Mouse (Mus musculus): ENCODE data around the gene Pde12. TPM values are rescaled to one million over a fixed set of nuclear protein-coding genes. Genes with fewer than 3 reads are reported as not detected.
A peak's percentile ranks its signal among the peaks of the same experiment; 100 is the strongest.
"Not testable (repeated sequence)": the region's sequence is repeated elsewhere in the genome, so short reads cannot be mapped to it uniquely, and the experiment has no call there.

The Pde12 gene
- polyA plus RNA-seq (2011; ENCODE audit: insufficient read depth, insufficient read length, low replicate concordance, missing spikeins): 2.6 and 3.3 TPM in 2 replicates

DNA sequence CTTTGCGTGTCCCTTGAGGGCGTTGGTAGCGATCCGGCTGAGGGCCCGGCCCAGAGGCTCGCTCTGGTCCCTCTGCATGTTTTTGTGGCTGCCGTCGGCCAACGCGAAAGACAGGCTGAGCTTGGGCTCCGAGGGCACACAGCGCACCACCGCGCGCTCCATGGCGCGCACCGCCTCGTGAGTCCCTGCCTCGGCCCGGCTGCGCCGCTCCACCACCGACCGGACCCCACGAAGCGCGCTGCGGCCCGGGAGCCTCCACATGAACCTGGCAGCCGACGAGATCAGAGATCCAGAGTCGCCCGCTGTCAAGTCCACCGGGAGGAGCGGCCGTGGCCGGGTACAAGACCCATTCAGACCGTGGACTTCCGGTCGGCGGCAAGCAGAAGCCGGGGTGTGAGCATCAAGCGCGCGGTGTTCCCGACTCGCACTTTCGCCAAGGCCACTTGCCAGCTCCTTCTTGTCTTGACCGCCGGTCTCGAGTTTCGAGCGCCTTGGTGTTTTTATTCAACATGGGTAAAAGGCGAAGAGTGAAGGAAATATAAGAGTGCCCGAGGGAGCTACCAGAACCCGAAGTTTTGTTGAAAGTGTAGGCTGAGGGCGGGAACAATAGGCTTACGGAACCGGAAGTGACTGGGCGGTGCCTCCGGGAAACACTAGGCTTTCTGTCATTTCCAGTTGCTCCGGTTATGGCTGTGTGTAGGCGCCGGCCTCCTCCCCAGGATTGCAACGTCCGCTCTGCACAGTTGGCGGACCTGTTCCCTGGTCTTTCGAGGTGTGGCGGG is at the start of gene Pde12:
Gene Pde12, minus strand, starts transcription at position 592 of the 782 bp plus-strand sequence.
- WGBS: under 1% methylated on average over 70 of the region's 70 CpGs
- Histone ChIP-seq H3K27ac (ENCODE audit: control insufficient read depth, insufficient read depth, low read depth, low read length, poor library complexity) (peak within 1 kb of the TSS; percentile 93), H3K4me3 (replicated peaks; ENCODE audit: control insufficient read depth, low read depth, low read length) (peak within 1 kb of the TSS; percentile 99), H3K4me1 (ENCODE audit: control insufficient read depth, insufficient read depth, low read length) (no peaks in the 10 kb centered on the region; the same call in 1 of the 2 replicates)
- no peak for TF ChIP-seq CTCF (IDR thresholded peaks at IDR 0.05; ENCODE audit: control insufficient read depth, insufficient read depth, low read length)
- TF ChIP-seq POLR2A (IDR thresholded peaks at IDR 0.05; ENCODE audit: borderline replicate concordance, control insufficient read depth, low read depth, low read length): peak; percentile 73; the same call in 1 of the 2 replicates

DNA sequence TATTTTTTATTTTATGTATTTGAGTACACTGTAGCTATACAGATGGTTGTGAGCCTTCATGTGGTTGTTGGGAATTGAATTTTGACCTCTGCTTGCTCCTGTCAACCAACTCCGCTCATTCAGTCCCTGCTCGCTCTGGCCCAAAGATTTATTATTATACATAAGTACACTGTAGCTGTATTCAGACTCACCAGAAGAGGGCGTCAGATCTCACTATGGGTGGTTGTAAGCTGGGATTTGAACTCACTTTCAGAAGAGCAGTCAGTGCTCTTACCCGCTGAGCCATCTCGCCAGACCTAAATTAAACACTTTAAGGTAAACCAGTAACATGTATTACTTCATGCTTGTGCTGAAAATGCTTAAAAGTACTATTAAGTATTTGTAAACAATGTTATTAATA is 35.6 kb upstream of the Pde12 start:
- H3K4me1 ChIP-seq (ENCODE audit: control insufficient read depth, insufficient read depth, low read length); H3K27ac ChIP-seq (ENCODE audit: control insufficient read depth, insufficient read depth, low read depth, low read length, poor library complexity); H3K4me3 ChIP-seq (replicated peaks; ENCODE audit: control insufficient read depth, low read depth, low read length): not testable (repeated sequence)
- 80% methylated on average over 5 of the region's 5 CpGs for WGBS

DNA sequence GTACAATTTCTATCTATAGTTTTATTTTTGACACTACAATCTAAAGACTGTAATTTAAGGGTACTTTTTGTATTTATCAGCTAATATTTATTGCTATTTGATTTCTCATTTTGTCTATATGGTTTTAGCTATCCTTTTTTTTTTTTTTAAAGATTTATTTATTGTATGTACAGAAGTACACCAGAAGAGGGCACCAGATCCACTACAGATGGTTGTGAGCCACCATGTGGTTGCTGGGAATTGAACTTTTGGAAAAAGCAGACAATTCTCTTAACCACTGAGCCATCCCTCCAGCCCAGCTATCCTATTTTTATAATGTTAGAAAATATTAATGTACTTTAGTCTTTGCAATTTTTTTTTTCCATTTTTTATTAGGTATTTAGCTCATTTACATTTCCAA is 28.2 kb upstream of the Pde12 start:
- TF ChIP-seq CTCF (IDR thresholded peaks at IDR 0.05; ENCODE audit: control insufficient read depth, insufficient read depth, low read length): no peak
- no peak for TF ChIP-seq POLR2A (IDR thresholded peaks at IDR 0.05; ENCODE audit: borderline replicate concordance, control insufficient read depth, low read depth, low read length)
- H3K4me3 ChIP-seq (replicated peaks; ENCODE audit: control insufficient read depth, low read depth, low read length): no peak overlapping the region
- no peak overlapping the region for H3K27ac ChIP-seq (ENCODE audit: control insufficient read depth, insufficient read depth, low read depth, low read length, poor library complexity)
- H3K4me1 ChIP-seq (ENCODE audit: control insufficient read depth, insufficient read depth, low read length): no peaks in the 10 kb centered on the region

DNA sequence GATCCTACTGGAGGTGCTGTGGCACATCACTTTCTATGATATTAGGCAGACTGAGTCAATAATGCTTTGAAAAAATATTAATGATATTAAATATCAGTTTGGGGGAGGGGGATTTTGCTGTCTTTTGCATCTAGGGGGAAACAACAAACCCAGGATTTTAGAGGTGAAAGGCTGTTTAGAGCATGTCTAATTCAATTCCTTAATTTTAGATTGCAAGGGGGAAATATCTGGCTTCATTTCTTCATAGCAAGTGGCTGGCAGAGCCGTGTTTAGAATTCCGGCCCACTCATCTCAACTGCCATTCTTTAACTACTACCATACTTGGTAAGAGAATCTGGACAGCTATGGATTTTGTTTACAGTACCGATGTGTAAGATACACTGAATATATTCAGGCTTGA is 23.3 kb upstream of the Pde12 start, which contains the start of gene Dnah12:
Gene Dnah12, plus strand, starts transcription at position 301 of the 400 bp plus-strand sequence.
- Histone ChIP-seq H3K27ac (ENCODE audit: control insufficient read depth, insufficient read depth, low read depth, low read length, poor library complexity) (no peak within 1 kb of the TSS), H3K4me3 (replicated peaks; ENCODE audit: control insufficient read depth, low read depth, low read length) (no peak within 1 kb of the TSS), H3K4me1 (ENCODE audit: control insufficient read depth, insufficient read depth, low read length) (no peaks in the 10 kb centered on the region)
- TF ChIP-seq POLR2A (IDR thresholded peaks at IDR 0.05; ENCODE audit: borderline replicate concordance, control insufficient read depth, low read depth, low read length) (no peak), CTCF (IDR thresholded peaks at IDR 0.05; ENCODE audit: control insufficient read depth, insufficient read depth, low read length) (no peak)
- 88% methylated on average over 3 of the region's 3 CpGs for WGBS

DNA sequence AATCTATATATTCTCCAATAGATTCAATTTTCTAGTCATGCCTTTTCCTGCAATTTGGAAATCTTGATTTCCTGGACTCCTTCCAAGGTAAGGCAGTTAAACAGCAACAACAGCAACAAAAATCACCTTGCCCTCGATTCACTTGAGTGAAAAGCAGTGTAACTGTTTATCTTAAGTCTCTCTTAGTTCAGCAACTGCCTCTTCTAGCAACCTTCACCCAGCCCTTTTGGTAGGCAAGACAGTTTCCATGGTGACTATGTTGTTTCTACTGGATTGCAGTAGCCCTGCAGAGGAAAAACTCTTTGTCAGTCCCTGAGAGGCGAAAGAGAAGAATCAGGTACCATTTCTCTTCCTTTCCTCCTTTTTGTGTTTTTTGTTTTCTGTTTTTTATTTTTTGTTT is 21.7 kb upstream of the Pde12 start:
- Histone ChIP-seq H3K4me1 (ENCODE audit: control insufficient read depth, insufficient read depth, low read length) (no peaks in the 10 kb centered on the region), H3K27ac (ENCODE audit: control insufficient read depth, insufficient read depth, low read depth, low read length, poor library complexity) (no peak overlapping the region), H3K4me3 (replicated peaks; ENCODE audit: control insufficient read depth, low read depth, low read length) (no peak overlapping the region)
- WGBS: 71% methylated on average over 2 of the region's 2 CpGs
- TF ChIP-seq CTCF (IDR thresholded peaks at IDR 0.05; ENCODE audit: control insufficient read depth, insufficient read depth, low read length): no peak
- TF ChIP-seq POLR2A (IDR thresholded peaks at IDR 0.05; ENCODE audit: borderline replicate concordance, control insufficient read depth, low read depth, low read length): no peak

DNA sequence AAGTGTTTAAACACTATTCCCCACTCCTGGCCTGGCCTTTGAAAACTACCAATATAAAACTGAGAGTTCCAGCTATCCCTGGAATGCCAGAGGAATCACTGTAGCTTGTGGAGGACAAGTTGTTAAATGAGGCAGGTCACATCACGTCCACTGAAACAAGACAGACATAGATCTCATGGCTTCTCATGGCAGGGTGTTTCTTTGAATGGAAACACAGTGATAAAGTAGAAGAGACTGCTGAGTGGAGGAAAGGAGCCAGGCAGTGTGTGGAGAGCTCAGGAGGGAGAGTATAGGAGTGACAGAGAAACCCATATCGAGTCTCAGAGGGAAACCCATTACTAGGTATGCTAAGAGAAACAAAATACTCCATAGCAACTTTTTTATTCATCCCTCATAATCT is 21.0 kb upstream of the Pde12 start:
- 67% methylated on average over 2 of the region's 2 CpGs for WGBS
- no peak overlapping the region for H3K4me3 ChIP-seq (replicated peaks; ENCODE audit: control insufficient read depth, low read depth, low read length)
- no peaks in the 10 kb centered on the region for H3K4me1 ChIP-seq (ENCODE audit: control insufficient read depth, insufficient read depth, low read length)

DNA sequence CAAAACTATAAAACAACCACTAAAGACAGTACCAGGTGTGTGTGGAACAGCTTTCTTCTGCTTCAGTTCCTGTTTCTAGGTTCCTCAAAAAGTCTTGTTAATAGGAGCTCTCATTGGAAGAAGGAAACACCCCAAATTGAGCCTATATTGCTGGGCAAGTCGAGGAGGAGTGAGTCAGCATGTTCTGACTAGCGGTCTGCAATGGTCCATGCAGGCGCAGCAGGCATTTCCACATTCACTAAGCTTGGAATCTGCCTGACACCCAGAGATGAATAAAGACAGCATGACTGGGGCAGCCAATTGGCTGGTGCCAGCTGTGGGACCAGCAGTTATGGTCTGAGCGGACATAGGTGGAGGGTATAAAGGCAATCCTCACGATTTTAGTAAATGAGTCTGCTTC is 6.1 kb upstream of the Pde12 start:
- TF ChIP-seq POLR2A (IDR thresholded peaks at IDR 0.05; ENCODE audit: borderline replicate concordance, control insufficient read depth, low read depth, low read length) (no peak), CTCF (IDR thresholded peaks at IDR 0.05; ENCODE audit: control insufficient read depth, insufficient read depth, low read length) (peak; percentile 7; the same call in 1 of the 2 replicates)
- 25% methylated on average over 5 of the region's 5 CpGs for WGBS
- Histone ChIP-seq H3K27ac (ENCODE audit: control insufficient read depth, insufficient read depth, low read depth, low read length, poor library complexity) (no peak overlapping the region), H3K4me1 (ENCODE audit: control insufficient read depth, insufficient read depth, low read length) (peaks cover 2% of the 10 kb centered on the region), H3K4me3 (replicated peaks; ENCODE audit: control insufficient read depth, low read depth, low read length) (no peak overlapping the region)

More for the DNA sequence above, 21.0 kb upstream of the Pde12 start:
- TF ChIP-seq CTCF (IDR thresholded peaks at IDR 0.05; ENCODE audit: control insufficient read depth, insufficient read depth, low read length): no peak
- no peak for TF ChIP-seq POLR2A (IDR thresholded peaks at IDR 0.05; ENCODE audit: borderline replicate concordance, control insufficient read depth, low read depth, low read length)
- no peak overlapping the region for H3K27ac ChIP-seq (ENCODE audit: control insufficient read depth, insufficient read depth, low read depth, low read length, poor library complexity)

DNA sequence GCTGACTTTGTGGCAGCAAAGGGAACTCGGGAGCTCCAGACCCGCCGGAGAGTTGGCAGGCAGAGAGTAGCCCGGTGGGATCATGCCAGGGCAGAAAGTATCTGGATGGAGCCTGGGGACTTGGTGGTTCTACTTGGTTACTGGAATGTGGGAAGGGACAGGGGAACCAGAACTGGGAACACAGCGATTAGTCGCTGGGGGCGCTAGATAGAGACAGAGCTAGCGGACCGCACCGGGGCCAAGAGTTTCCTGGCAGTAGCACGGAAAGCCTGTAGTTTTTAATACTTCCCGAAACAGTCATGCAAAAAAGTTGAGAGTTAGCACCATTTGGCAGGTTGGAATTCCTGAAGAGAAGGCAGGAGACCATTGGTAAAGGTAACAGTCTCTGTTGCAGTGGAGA is 5.7 kb upstream of the Pde12 start:
- 16% methylated on average over 12 of the region's 12 CpGs for WGBS
- no peak overlapping the region for H3K27ac ChIP-seq (ENCODE audit: control insufficient read depth, insufficient read depth, low read depth, low read length, poor library complexity)
- H3K4me3 ChIP-seq (replicated peaks; ENCODE audit: control insufficient read depth, low read depth, low read length): no peak overlapping the region
- H3K4me1 ChIP-seq (ENCODE audit: control insufficient read depth, insufficient read depth, low read length): peaks cover 2% of the 10 kb centered on the region
- peak; percentile 45; the same call in 1 of the 2 replicates for TF ChIP-seq CTCF (IDR thresholded peaks at IDR 0.05; ENCODE audit: control insufficient read depth, insufficient read depth, low read length)
- no peak for TF ChIP-seq POLR2A (IDR thresholded peaks at IDR 0.05; ENCODE audit: borderline replicate concordance, control insufficient read depth, low read depth, low read length)

DNA sequence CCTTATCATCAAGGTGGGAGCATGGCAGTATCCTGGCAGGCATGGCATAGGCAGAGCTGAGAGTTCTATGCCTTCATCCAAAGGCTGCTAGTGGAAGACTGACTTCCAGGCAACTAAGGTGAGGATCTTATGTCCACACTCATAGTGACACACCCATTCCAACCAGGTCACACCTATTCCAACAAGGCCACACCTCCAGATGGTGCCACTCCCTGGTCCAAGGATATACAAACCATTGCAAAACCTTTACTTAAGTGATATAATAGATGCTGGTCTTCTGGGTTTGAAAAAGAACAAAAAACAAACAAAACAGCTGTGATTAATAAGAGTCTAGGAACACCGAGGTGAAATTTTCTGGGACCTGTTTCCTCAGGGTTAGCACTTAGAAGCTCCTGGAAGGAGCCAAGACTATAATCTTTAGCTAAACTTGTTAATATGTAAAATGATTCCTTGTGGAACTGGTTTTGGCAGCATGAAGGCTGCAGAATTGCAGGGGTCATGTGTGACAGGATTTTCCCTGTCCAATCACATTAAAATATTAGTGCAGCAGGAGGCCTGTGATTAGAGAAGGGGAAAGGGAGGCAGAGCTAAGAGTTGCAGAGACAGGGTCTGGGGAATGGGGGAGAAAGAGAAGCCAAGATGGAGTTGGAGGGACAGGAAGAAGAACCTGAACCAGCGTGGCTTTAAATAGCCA is 4.9 kb upstream of the Pde12 start:
- H3K4me1 ChIP-seq (ENCODE audit: control insufficient read depth, insufficient read depth, low read length); H3K27ac ChIP-seq (ENCODE audit: control insufficient read depth, insufficient read depth, low read depth, low read length, poor library complexity); H3K4me3 ChIP-seq (replicated peaks; ENCODE audit: control insufficient read depth, low read depth, low read length): not testable (repeated sequence)
- WGBS: 74% methylated on average over 2 of the region's 2 CpGs

DNA sequence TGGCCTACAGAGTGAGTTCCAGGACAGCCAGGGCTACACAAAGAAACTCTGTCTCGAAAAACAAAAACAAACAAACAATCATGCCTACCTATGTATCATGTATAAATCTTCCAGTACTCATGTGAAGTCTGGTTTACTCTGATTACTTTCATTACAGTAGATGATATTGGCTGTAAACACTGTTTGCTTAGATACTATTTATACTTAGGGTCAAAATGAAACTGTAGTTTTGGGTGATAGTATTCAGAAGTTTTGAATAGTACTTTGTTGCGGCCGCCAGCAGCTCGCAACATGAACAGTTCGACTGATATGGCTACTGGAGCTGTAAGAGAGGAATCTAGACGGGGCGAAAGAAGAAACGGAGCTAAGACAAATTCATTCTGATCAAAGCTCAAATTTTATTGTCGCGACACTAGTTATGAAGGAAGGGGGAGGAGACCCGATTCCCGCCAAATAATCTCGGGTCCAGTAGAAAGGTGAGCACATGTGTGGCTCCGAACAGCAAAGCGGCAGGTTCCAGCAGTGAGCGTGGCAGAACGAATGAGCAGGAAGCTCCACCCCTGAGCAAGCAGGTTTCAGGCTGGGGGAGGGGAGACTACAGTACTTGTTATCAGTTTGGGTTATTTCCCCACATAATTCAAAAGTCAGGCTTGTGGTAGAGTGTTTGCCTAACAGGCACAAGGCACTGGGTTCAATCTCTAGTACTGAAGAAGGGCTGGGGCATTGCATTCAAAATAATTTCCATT is 2.4 kb upstream of the Pde12 start:
- WGBS: 28% methylated on average over 17 of the region's 17 CpGs
- H3K4me3 ChIP-seq (replicated peaks; ENCODE audit: control insufficient read depth, low read depth, low read length); H3K27ac ChIP-seq (ENCODE audit: control insufficient read depth, insufficient read depth, low read depth, low read length, poor library complexity); H3K4me1 ChIP-seq (ENCODE audit: control insufficient read depth, insufficient read depth, low read length): not testable (repeated sequence)
